Mouse (Mus musculus): ENCODE measurements around the gene Ets1. TPM values are rescaled to one million over a fixed set of nuclear protein-coding genes. Genes with fewer than 3 reads are reported as not detected.

Gene Ets1
- 12.5 and 15.7 TPM in 2 replicates for polyA plus RNA-seq (2015; fragmentation: Nextera tagmentation; extraction: Ambion mirVana)

DNA sequence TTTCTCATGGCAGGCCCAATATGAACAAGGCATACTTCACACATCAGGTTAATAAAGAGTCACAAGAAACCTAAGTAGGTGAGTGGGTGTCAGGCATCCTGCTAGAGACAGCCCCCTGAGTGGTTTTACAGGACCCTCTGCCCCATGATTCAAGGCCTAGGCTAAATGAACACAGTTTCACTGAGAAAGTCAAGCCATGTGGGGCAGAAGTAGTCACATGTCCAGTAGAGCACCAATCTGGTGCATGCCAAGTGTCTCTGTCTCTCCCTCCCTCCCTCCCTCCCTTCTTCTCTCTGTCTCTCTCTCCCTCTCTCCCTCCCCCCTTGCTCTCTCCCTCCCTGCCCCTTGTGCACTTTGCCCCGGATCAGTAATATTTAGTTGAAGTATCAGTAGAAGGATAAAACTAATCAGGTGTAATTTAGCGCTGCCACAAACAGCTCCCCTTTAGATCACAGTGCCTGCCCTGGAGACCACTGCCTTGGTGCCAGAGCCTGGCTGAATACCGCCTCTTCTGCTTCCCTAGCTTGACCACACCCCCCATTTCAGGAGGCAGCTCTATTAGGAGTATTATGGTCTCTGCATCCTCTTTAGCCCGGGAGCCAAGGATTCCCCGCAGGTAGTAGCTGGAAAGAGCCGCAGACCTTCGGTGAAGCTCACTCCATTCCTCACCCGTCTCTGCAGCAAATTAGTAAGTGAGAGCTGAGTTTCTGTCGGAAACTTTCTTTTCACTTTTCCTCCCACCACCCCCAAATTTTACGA, at the start of gene Ets1:
TSS of gene Ets1 (plus strand) at position 595 of the 759 bp plus-strand sequence.
- H3K4me2 ChIP-seq = peak within 1 kb of the TSS; percentile 24
- WGBS (ENCODE audit: insufficient replicate concordance) = 2% methylated on average over 10 of the region's 10 CpGs
- peaks cover 38% of the 10 kb centered on the region for H3K27me3 ChIP-seq
- H3K4me3 ChIP-seq (replicated peaks) = no peak within 1 kb of the TSS
- no peaks in the 10 kb centered on the region for H3K9me3 ChIP-seq (replicated peaks)
- H3K4me1 ChIP-seq (replicated peaks) = no peaks in the 10 kb centered on the region
- no peaks in the 10 kb centered on the region for H3K36me3 ChIP-seq
- no peak for DNase-seq
- ATAC-seq (ENCODE audit: low read depth) = no peak
- H3K9ac ChIP-seq = no peak within 1 kb of the TSS
- H3K27ac ChIP-seq = no peak within 1 kb of the TSS

DNA sequence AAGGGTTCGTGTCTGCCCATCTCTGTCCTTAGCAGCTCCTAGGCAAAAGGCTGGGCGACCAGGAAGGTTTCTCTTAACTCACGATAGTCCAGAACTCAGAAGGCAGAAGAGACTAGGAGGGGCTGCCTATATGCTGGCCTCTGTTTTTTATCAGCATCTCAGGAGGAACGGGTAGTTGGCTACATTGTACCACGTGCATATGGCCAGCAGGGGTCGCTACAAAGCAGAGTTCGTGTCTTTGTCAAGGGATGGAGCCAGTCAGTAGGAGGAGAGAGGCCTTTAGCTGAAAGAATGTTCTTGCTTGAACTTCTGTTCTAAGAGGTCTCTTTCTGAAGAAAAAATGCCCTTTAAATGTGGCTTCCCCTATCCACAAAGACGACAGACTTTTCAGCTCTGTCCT, 46.1 kb upstream of the Ets1 start:
- Histone ChIP-seq H3K4me1 (replicated peaks) (no peaks in the 10 kb centered on the region; the same call in none of the 2 replicates), H3K27ac (no peak overlapping the region), H3K4me2 (no peak overlapping the region), H3K36me3 (no peaks in the 10 kb centered on the region), H3K4me3 (replicated peaks) (no peak overlapping the region), H3K9ac (no peak overlapping the region), H3K9me3 (replicated peaks) (no peaks in the 10 kb centered on the region), H3K27me3 (no peaks in the 10 kb centered on the region; the same call in 1 of the 2 replicates)
- 8% methylated on average over 8 of the region's 8 CpGs for WGBS (ENCODE audit: insufficient replicate concordance)
- ATAC-seq (ENCODE audit: low read depth) = peak; percentile 58
- DNase-seq = peak; percentile 53

DNA sequence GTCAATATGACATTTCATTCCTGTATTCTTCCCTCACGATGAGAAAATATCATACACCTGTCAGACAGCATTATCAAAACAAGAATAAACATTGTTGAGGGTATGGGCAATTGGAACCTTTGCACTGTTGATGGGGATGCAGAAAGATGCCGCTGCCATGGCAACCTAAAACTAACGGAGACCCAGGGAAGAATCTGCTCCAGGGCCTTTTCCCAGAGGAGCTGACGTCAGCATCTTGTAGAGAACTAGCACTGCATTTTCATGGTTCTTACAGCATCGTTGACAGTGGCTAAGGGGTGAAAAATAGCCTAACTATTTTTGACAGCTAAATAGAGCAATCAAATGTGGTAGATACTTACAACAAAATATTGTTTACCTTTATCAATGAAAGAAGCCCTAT, 45.5 kb upstream of the Ets1 start:
- H3K4me2 ChIP-seq = no peak overlapping the region
- no peaks in the 10 kb centered on the region for H3K36me3 ChIP-seq
- 62% methylated on average over 5 of the region's 5 CpGs for whole genome bisulfite sequencing (ENCODE audit: insufficient replicate concordance)
- no peaks in the 10 kb centered on the region for H3K9me3 ChIP-seq (replicated peaks)
- no peak overlapping the region for H3K27ac ChIP-seq
- H3K4me1 ChIP-seq (replicated peaks) = no peaks in the 10 kb centered on the region; the same call in none of the 2 replicates
- no peaks in the 10 kb centered on the region; the same call in 1 of the 2 replicates for H3K27me3 ChIP-seq
- DNase-seq = no peak
- no peak overlapping the region for H3K9ac ChIP-seq
- no peak for ATAC-seq (ENCODE audit: low read depth)
- no peak overlapping the region for H3K4me3 ChIP-seq (replicated peaks)

DNA sequence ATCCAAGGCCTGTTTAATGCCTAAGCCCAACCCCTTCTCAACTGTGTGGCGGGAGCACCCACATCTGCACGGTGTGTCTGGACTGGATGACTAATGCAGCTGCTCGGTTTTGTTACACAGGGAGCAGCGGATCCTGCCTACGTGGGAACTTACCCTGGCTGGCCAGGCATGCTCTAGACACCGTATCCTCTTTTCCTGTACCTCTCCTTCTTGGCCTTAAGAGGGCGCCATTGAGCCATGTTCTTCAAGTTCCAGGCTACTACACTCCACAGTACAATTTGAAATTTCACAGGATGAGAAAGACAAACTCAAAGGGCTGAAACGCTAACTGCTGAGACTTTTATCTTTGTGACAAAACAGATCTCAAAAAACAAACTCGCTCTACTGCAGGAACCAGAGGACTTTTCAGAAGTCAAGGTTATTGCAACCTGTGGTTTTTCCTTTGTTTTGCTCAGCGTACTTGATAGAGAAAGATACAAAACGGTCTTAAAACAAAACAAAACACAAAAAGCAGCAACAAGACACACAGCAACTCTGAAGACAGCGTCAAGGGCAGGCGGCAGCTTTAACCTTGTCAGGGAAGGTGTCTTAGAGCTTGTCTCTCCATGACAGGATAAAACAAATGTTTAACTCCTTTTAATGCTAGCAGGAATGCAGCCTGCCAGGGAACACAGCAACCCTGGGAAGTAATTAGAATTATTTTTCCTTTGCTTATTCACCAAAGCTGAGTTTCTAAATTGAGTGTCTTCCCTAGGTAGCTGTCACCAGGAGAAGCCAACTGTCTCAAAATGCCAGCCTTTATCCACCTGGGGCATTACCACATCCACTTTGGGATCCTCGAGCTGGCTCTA, 44.1 kb upstream of the Ets1 start:
- no peak overlapping the region for H3K9ac ChIP-seq
- H3K9me3 ChIP-seq (replicated peaks) = no peaks in the 10 kb centered on the region
- H3K4me1 ChIP-seq (replicated peaks) = no peaks in the 10 kb centered on the region; the same call in none of the 2 replicates
- H3K36me3 ChIP-seq = no peaks in the 10 kb centered on the region
- 14% methylated on average over 14 of the region's 14 CpGs for WGBS (ENCODE audit: insufficient replicate concordance)
- peak; percentile 41 for DNase-seq
- H3K27ac ChIP-seq = no peak overlapping the region
- ATAC-seq (ENCODE audit: low read depth) = peak; percentile 87
- no peak overlapping the region for H3K4me2 ChIP-seq
- peaks cover 6% of the 10 kb centered on the region; the same call in 1 of the 2 replicates for H3K27me3 ChIP-seq
- H3K4me3 ChIP-seq (replicated peaks) = no peak overlapping the region

DNA sequence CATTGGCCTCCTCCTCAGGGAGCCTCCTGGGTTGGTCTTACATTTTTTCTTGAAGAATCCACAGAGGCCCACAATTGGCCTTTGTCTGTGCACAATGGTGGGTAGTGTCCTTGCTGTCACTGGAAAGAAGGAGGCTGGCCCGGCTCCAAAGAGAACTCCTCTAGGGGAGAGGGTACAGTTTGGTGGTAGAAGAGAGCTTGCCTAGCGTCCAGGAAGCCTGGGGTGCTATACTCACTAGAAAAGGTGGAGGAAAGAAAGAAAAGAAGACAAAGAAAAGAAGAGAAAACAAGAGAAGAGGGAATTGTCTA, 43.5 kb upstream of the Ets1 start:
- no peak overlapping the region for H3K9ac ChIP-seq

DNA sequence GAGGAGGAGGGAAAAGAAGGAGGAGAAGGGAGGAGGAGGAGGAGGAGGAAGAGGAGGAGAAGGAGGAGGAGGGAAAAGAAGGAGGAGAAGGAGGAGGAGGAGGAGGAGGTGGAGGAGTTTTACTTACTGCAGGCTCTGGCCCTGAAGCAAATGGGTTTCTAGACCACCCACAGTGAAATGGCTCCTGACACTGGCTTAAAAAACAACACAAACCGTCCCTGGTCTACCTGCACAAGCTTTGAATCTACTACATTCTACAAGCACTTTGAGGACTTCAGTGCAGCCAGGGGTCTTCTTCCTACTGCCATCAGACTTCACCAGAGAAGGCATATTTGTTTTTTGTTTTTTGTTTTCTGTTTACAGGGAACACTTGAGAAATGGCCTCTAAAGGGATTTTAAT, 42.2 kb upstream of the Ets1 start:
- H3K27ac ChIP-seq = no peak overlapping the region
- H3K36me3 ChIP-seq = no peaks in the 10 kb centered on the region
- DNase-seq = no peak
- WGBS (ENCODE audit: insufficient replicate concordance) = 29% methylated on average over 1 of the region's 1 CpGs
- no peak overlapping the region for H3K9ac ChIP-seq
- no peaks in the 10 kb centered on the region for H3K9me3 ChIP-seq (replicated peaks)
- no peaks in the 10 kb centered on the region; the same call in none of the 2 replicates for H3K4me1 ChIP-seq (replicated peaks)
- H3K27me3 ChIP-seq = peaks cover 6% of the 10 kb centered on the region; the same call in 1 of the 2 replicates
- no peak for ATAC-seq (ENCODE audit: low read depth)
- no peak overlapping the region for H3K4me3 ChIP-seq (replicated peaks)
- H3K4me2 ChIP-seq = no peak overlapping the region

More for the DNA sequence above, 43.5 kb upstream of the Ets1 start:
- no peak for ATAC-seq (ENCODE audit: low read depth)
- no peak overlapping the region for H3K27ac ChIP-seq
- H3K9me3 ChIP-seq (replicated peaks) = no peaks in the 10 kb centered on the region
- H3K4me3 ChIP-seq (replicated peaks) = no peak overlapping the region
- DNase-seq = no peak
- WGBS (ENCODE audit: insufficient replicate concordance) = 65% methylated on average over 2 of the region's 2 CpGs
- H3K4me2 ChIP-seq = no peak overlapping the region
- no peaks in the 10 kb centered on the region for H3K36me3 ChIP-seq
- H3K27me3 ChIP-seq = peaks cover 6% of the 10 kb centered on the region; the same call in 1 of the 2 replicates
- no peaks in the 10 kb centered on the region; the same call in none of the 2 replicates for H3K4me1 ChIP-seq (replicated peaks)

DNA sequence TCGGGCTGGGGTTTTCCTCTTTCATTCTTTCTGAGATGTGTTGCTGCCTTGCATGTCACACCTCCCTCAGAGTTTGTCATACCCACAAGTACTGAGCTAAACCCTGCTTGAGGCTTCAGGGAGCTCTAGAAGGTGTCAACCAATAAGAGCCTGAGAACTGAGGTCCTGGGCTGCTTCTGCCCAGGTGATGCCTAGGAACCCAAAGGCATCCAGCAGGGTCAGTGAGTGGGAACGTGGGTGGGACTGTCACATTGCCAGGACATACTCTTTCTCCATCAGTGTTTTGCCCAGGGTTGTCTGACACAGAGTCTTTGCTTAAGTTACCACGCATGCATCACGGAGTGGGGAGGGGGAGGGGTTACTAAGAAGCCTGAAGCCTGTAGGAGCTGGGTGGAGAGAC, 41.7 kb upstream of the Ets1 start:
- no peak overlapping the region for H3K4me3 ChIP-seq (replicated peaks)
- peaks cover 6% of the 10 kb centered on the region; the same call in 1 of the 2 replicates for H3K27me3 ChIP-seq
- H3K36me3 ChIP-seq = no peaks in the 10 kb centered on the region
- WGBS (ENCODE audit: insufficient replicate concordance) = 43% methylated on average over 4 of the region's 4 CpGs
- no peak overlapping the region for H3K27ac ChIP-seq
- ATAC-seq (ENCODE audit: low read depth) (no peak), DNase-seq (no peak)
- H3K9me3 ChIP-seq (replicated peaks) = no peaks in the 10 kb centered on the region
- no peak overlapping the region for H3K4me2 ChIP-seq
- H3K9ac ChIP-seq = no peak overlapping the region
- H3K4me1 ChIP-seq (replicated peaks) = no peaks in the 10 kb centered on the region; the same call in none of the 2 replicates

DNA sequence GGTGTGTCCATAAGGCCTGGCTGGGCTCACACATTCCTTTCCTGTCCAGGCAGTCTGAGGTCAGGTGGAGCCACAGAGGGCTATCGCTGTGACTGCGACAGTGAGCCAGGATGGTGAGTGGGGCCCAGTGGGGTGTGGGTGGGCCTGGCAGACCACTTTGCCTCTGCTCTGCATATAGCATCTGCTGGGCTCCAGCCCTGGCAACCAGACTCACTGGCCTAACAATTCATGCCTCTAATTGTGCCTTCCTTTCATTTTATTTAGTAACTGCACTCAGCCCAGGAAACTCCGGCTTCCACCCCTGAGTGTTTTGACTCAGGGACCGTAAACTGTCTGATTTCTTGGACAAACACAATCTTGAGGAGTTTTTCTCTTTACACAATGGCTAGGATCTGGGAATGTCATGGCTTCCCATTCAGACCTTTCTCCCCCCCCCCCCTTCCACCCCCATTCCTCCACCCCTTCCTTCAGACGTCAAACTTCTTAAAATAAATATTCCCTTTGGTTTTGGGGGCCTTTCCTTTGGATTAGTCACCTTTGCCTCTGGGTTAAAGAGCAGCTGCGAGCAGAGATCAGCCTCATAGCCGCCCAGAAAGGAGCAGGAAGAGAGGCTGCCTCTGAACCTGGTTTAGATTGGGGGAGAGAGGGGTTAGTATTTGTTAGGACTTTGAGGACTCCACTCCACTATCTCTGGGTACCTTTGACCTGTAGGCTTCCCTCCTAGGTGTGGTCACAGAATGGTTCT, 40.8 kb upstream of the Ets1 start:
- Histone ChIP-seq H3K4me3 (replicated peaks) (no peak overlapping the region), H3K27ac (no peak overlapping the region), H3K4me1 (replicated peaks) (no peaks in the 10 kb centered on the region; the same call in none of the 2 replicates), H3K36me3 (no peaks in the 10 kb centered on the region), H3K9me3 (replicated peaks) (no peaks in the 10 kb centered on the region), H3K9ac (no peak overlapping the region), H3K4me2 (no peak overlapping the region), H3K27me3 (peaks cover 6% of the 10 kb centered on the region; the same call in 1 of the 2 replicates)
- WGBS (ENCODE audit: insufficient replicate concordance) = 69% methylated on average over 7 of the region's 7 CpGs
- ATAC-seq (ENCODE audit: low read depth) (no peak), DNase-seq (no peak)

DNA sequence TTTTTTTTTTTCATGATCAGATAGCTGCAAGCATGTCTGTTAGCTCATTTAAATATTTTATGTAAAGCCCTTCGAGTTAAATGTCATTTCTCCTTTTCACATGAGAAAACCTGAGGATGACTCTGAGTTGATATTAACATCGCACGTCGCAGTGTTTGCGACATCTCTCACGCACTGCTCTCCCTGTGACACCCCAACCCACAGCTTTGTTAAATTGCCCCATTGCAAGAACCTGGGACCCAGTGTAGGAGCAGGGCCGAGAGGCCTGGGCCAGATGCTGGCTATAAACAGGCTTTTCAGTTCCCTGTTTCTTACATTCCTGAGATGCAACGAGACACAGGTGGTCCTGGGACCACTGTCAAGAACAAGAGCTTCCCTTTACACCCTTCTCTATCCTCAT, 39.7 kb upstream of the Ets1 start:
- Histone ChIP-seq H3K9ac (no peak overlapping the region), H3K27ac (no peak overlapping the region), H3K4me3 (replicated peaks) (no peak overlapping the region), H3K4me2 (no peak overlapping the region), H3K9me3 (replicated peaks) (no peaks in the 10 kb centered on the region), H3K4me1 (replicated peaks) (no peaks in the 10 kb centered on the region; the same call in none of the 2 replicates), H3K27me3 (peaks cover 6% of the 10 kb centered on the region; the same call in 1 of the 2 replicates), H3K36me3 (no peaks in the 10 kb centered on the region)
- whole genome bisulfite sequencing (ENCODE audit: insufficient replicate concordance) = 71% methylated on average over 8 of the region's 8 CpGs
- DNase-seq = no peak
- ATAC-seq (ENCODE audit: low read depth) = no peak

DNA sequence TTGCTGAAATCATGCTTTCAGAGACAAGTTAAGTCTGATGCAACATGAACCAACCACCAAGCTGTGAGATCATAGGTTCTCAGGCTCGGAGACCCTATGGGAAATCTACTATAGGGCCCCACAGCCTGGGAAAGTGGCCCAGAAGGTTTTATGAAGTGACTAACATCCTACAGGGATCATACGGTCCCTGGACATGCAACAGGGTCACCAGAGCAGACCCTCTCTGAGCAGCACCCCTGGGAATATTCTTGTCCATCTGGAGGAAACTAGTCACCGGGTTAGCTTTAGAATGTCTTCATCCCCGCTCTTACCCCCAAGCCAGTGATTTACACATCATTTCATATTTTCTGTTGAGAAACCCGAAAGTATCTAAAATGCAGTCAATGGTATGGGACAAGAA, 34.1 kb upstream of the Ets1 start:
- no peak for DNase-seq
- Histone ChIP-seq H3K9me3 (replicated peaks) (no peaks in the 10 kb centered on the region), H3K36me3 (no peaks in the 10 kb centered on the region), H3K27me3 (0 out of 2 replicates have a peak, but pooled peaks cover 20% of the 10 kb centered on the region), H3K4me3 (replicated peaks) (no peak overlapping the region), H3K4me2 (no peak overlapping the region), H3K9ac (no peak overlapping the region), H3K27ac (no peak overlapping the region), H3K4me1 (replicated peaks) (peaks cover 46% of the 10 kb centered on the region)
- 69% methylated on average over 5 of the region's 5 CpGs for WGBS (ENCODE audit: insufficient replicate concordance)
- ATAC-seq (ENCODE audit: low read depth) = no peak

DNA sequence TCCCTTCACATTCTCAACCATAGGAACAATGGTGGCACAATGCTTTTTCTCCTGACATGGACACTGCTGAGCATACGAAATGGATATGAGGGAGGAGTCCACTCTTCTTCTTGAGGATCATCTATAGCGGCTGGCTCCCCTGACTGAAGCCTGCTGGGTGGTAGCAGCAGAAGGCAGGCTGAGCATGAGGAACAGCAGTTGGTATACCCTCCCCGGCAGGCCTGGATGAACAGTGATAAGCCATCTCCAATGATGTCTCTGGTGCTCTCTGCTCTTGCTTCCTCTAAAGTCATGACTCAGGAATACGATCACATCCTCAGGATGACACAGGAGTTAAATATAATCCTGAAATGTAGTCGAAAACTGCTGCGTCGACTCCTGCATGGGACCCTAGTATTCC, 32.9 kb upstream of the Ets1 start:
- H3K27ac ChIP-seq = peak overlapping the region; percentile 45
- no peak overlapping the region for H3K9ac ChIP-seq
- no peak overlapping the region for H3K4me3 ChIP-seq (replicated peaks)
- peaks cover 57% of the 10 kb centered on the region for H3K4me1 ChIP-seq (replicated peaks)
- 25% methylated on average over 7 of the region's 7 CpGs for WGBS (ENCODE audit: insufficient replicate concordance)
- H3K9me3 ChIP-seq (replicated peaks) = no peaks in the 10 kb centered on the region
- no peaks in the 10 kb centered on the region for H3K36me3 ChIP-seq
- H3K4me2 ChIP-seq = no peak overlapping the region
- DNase-seq (peak; percentile 50), ATAC-seq (ENCODE audit: low read depth) (peak; percentile 61)
- H3K27me3 ChIP-seq = 0 out of 2 replicates have a peak, but pooled peaks cover 20% of the 10 kb centered on the region
